Mouse (Mus musculus) spleen, adult 2 months (tissue): ENCODE results near the gene Alcam. TPM values are rescaled to one million over a fixed set of nuclear protein-coding genes. Genes with fewer than 3 reads are reported as not detected.

Experiments
- DNase-seq, 2 experiments: peaks; one replicate each; pipeline versions ENCODE4 v3.0.0 to v3.0.0-alpha.2; 2012 to 2021; ENCODE audit warnings: low spot score in 2 of 2, low read depth in 1 of 2
- H3K27ac ChIP-seq: fragments of 200-500 bp; 2 replicates; pipeline ENCODE4 v1.5.1; 2012; ENCODE audit warnings: low read length, inconsistent platforms; ENCODE audit not compliant: insufficient read depth
- H3K27me3 ChIP-seq: fragments of 200-500 bp; 2 replicates; pipeline ENCODE4 v1.6.1; 2012; ENCODE audit warnings: mild to moderate bottlenecking, moderate library complexity, low read length, inconsistent platforms; ENCODE audit not compliant: control insufficient read depth, insufficient read depth
- H3K36me3 ChIP-seq: fragments of 200-500 bp; 2 replicates; pipeline ENCODE4 v1.6.1; 2012; ENCODE audit warnings: mild to moderate bottlenecking, low read length, inconsistent platforms; ENCODE audit not compliant: control insufficient read depth, insufficient read depth
- H3K4me1 ChIP-seq: fragments of 200-500 bp; 2 replicates; pipeline ENCODE4 v1.6.1; 2011; ENCODE audit warnings: inconsistent platforms; ENCODE audit not compliant: control insufficient read depth, insufficient read depth, insufficient read length
- H3K4me3 ChIP-seq: fragments of 200-500 bp; 2 replicates; pipeline ENCODE4 v1.5.1; 2011; ENCODE audit warnings: mild to moderate bottlenecking, inconsistent platforms; ENCODE audit not compliant: insufficient read depth, insufficient read length; ENCODE audit errors: extremely low read depth
- CTCF ChIP-seq: fragments of 200-500 bp; IDR thresholded peaks from 2 replicates; pipeline ENCODE4 v1.5.1; 2011; ENCODE audit warnings: mild to moderate bottlenecking, inconsistent platforms; ENCODE audit not compliant: insufficient read depth, insufficient read length, insufficient replicate concordance; ENCODE audit errors: extremely low read depth
- POLR2A ChIP-seq: fragments of 200-500 bp; IDR thresholded peaks from 2 replicates; pipeline ENCODE4 v1.6.1; 2011; ENCODE audit warnings: low read depth, low read length, inconsistent platforms
- WGBS: fragments of 180-500 bp; shearing (Covaris S2); methylation state at CpG from one replicate; pipeline ENCODE4 v1.1.7; 2018; 5-methylcytosine and 5-hydroxymethylcytosine counted together
- polyA plus RNA-seq: library from polyadenylated mRNA; depleted of rRNA; stranded (reverse); fragments of >200 nt; gene quantifications from 2 replicates; pipeline ENCODE4 v1.2.3, GENCODE M21; 2012

Alcam gene
- polyA plus RNA-seq, 1 experiment = 2.8 TPM

DNA sequence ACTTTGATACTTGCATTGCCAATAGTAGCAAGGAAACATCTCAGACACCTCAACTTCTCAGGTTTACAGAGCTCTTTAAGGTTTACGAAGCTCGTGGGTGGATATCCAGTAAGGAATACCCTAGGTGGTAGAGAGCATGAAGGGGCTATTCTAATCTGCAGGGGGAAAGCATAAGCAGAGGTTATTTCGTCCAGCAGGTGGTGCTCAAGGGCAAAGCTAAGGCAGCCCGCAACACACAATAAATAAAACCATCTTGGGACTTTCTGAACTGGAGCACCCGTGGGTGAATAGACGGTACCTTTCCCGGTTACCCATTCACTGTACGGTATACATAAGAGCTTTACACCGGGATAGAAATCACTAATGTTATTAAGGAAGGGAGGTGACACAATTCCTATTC, 142.8 kb downstream of the Alcam start:
- TF ChIP-seq POLR2A (no peak), CTCF (peak; percentile 76; the same call in 1 of the 2 replicates)
- WGBS = 12% methylated on average over 9 of the region's 9 CpGs
- no peak overlapping the region for H3K4me3 ChIP-seq
- H3K4me1 ChIP-seq = no peaks in the 10 kb centered on the region
- no peaks in the 10 kb centered on the region for H3K36me3 ChIP-seq
- DNase-seq = peak; percentile 33 to 65
- H3K27ac ChIP-seq = no peak overlapping the region
- no peaks in the 10 kb centered on the region for H3K27me3 ChIP-seq

- no peak for DNase-seq
- Histone ChIP-seq H3K27ac (no peak overlapping the region), H3K4me1 (no peaks in the 10 kb centered on the region), H3K36me3 (no peaks in the 10 kb centered on the region), H3K27me3 (no peaks in the 10 kb centered on the region), H3K4me3 (no peak overlapping the region)
- 87% methylated on average over 2 of the region's 2 CpGs for WGBS
- no peak for TF ChIP-seq POLR2A
- no peak for TF ChIP-seq CTCF
Observed at GRCm38 (mm10) chr16:52307016-52307415, 146.9 kb downstream of the Alcam start.

DNA sequence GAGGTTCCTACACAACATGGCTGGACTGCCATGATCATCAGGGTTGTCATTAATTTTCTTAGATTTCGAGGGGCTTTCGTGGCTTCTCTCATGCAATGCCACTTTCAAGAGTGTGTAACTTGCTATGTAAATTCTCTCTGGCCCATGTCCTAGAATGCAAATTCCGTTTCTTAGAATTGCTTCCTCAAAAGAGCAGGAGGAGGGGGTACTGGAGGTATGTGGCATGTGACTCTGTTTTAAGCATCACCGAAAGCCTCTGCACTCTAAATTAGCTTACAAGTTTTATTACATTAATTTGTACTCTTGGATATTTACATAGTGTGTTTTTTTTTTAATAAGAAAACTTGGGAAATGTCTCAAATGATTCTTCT, 150.4 kb downstream of the Alcam start:
- WGBS = 73% methylated on average over 4 of the region's 4 CpGs
- Histone ChIP-seq H3K4me3 (no peak overlapping the region), H3K27ac (no peak overlapping the region), H3K4me1 (no peaks in the 10 kb centered on the region), H3K27me3 (no peaks in the 10 kb centered on the region), H3K36me3 (no peaks in the 10 kb centered on the region)
- DNase-seq = no peak
- TF ChIP-seq CTCF (no peak), POLR2A (no peak)

GRCm38 (mm10) chr16:52302790-52303531, 150.9 kb downstream of the Alcam start:
- Histone ChIP-seq H3K36me3 (no peaks in the 10 kb centered on the region), H3K27me3 (no peaks in the 10 kb centered on the region), H3K27ac (no peak overlapping the region), H3K4me1 (no peaks in the 10 kb centered on the region), H3K4me3 (no peak overlapping the region)
- no peak for DNase-seq
- TF ChIP-seq CTCF (no peak), POLR2A (no peak)
- WGBS = 93% methylated on average over 9 of the region's 9 CpGs

DNA sequence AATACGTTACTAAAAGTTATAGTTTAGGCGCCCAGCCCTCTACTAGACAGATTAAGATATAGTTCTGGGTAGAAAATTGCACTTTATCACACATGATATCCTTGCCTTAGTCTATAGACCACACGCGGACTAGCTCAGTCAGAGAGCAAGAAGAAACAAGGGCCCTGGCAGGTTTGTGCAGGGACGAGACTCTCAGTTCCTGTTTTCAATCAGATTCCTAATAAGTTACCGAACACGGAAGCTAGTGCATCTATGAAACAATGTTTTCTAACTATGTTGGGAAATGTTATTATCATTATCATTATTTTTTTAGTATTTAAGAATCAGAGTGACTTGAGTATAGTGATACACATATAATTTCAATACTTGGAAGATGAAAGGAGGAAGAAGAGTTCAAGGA, 152.1 kb downstream of the Alcam start:
- no peak for DNase-seq
- no peak overlapping the region for H3K4me3 ChIP-seq
- TF ChIP-seq POLR2A = no peak
- no peak for TF ChIP-seq CTCF
- H3K4me1 ChIP-seq = no peaks in the 10 kb centered on the region
- H3K36me3 ChIP-seq = no peaks in the 10 kb centered on the region
- WGBS = 83% methylated on average over 7 of the region's 7 CpGs
- H3K27me3 ChIP-seq = no peaks in the 10 kb centered on the region
- H3K27ac ChIP-seq = no peak overlapping the region

DNA sequence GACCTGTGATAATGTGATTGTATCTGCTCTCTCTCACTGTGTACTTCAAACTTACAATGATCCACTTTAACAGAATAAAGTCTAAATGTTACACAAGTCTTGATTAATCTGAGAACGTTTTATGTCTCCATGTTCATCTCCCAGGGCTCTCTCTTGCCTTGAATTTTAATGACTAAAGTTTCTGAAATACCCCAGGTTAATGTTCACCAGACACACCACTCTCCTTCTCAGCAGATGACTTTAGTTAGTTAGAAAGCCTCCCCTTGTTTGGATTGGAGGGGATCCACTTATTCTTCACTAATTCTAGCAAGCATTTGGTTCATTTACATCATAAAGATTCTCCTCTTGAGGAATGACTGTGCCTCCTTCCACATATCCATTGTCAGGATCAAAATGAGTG, 157.5 kb downstream of the Alcam start:
- WGBS = 84% methylated on average over 1 of the region's 1 CpGs
- no peak for TF ChIP-seq POLR2A
- no peak for TF ChIP-seq CTCF
- no peak overlapping the region for H3K4me3 ChIP-seq
- no peaks in the 10 kb centered on the region; the same call in 1 of the 2 replicates for H3K36me3 ChIP-seq
- no peaks in the 10 kb centered on the region for H3K4me1 ChIP-seq
- DNase-seq = no peak
- H3K27me3 ChIP-seq = no peaks in the 10 kb centered on the region
- H3K27ac ChIP-seq = no peak overlapping the region

DNA sequence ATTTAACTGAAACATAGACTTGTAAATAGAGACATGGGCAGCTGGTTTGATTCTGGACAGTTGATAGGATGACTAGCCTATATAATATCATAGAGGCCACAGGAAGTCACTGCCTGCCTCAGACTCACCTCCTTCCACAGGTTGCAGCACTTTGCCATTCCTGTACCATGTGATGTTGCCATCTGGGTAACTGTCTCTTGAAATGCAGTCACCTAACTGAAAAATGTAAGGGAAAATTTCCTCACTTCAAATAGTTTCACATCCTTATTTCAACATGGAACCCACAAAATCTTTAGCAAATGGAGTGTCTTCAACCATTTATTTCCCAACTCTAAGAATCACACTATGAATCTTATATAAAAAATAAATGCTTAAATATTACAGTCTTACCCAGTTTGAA, 158.3 kb downstream of the Alcam start:
- Histone ChIP-seq H3K36me3 (no peaks in the 10 kb centered on the region; the same call in 1 of the 2 replicates), H3K4me3 (no peak overlapping the region), H3K27ac (no peak overlapping the region), H3K4me1 (no peaks in the 10 kb centered on the region), H3K27me3 (no peaks in the 10 kb centered on the region)
- TF ChIP-seq POLR2A (no peak), CTCF (no peak)
- DNase-seq = no peak
